Mouse (Mus musculus): ENCODE measurements at regions not wholly inside any gene's neighbourhood (a gene's known extent, or its start where the extent isn't known, plus 50 kb on each side); places are given as distances from the start of the nearest gene placed in this dataset.

GRCm38 (mm10) chr7:37841549-37841948 is 68.1 kb upstream of the Zfp536 start:
- TF ChIP-seq CTCF (IDR thresholded peaks at IDR 0.05; ENCODE audit: borderline replicate concordance, insufficient read depth, low read depth, low read length) (no peak), POLR2A (IDR thresholded peaks at IDR 0.05; ENCODE audit: borderline replicate concordance, insufficient read depth, low read length) (no peak)
